Mouse (Mus musculus) embryonic facial prominence, embryonic 11.5 days (tissue): ENCODE data around the gene Rsph6a. TPM values are rescaled to one million over a fixed set of nuclear protein-coding genes. Genes with fewer than 3 reads are reported as not detected.
A peak's percentile ranks its signal among the peaks of the same experiment; 100 is the strongest.

Experiments used
- ATAC-seq: fragments of 200-750 bp; cut with Nextera tagmentation; replicated peaks from 2 replicates; pipeline ENCODE4 v1.8.0; 2017; ENCODE audit warnings: low read depth; ENCODE audit not compliant: insufficient number of reproducible peaks, low FRiP score, low TSS enrichment
- DNase-seq: peaks from one replicate; pipeline ENCODE4 v3.0.0-alpha.2; 2015; ENCODE audit warnings: low spot score
- H3K27ac ChIP-seq: fragments of 300-500 bp; sonication (generic); replicated peaks from 2 replicates; pipeline ENCODE4 v1.5.1; 2014; ENCODE audit warnings: mild to moderate bottlenecking, low read depth, low read length, control low read depth
- H3K27me3 ChIP-seq: fragments of 300-500 bp; sonication (generic); 2 replicates; pipeline ENCODE4 v1.6.1; 2014; ENCODE audit warnings: mild to moderate bottlenecking, low read length, moderate library complexity, mixed read lengths; ENCODE audit not compliant: control insufficient read depth, insufficient read depth
- H3K36me3 ChIP-seq: fragments of 300-500 bp; sonication (generic); replicated peaks from 2 replicates; pipeline ENCODE4 v1.6.1; 2014; ENCODE audit warnings: low read depth, mild to moderate bottlenecking, low read length, moderate library complexity, mixed read lengths; ENCODE audit not compliant: control insufficient read depth, insufficient read depth
- H3K4me1 ChIP-seq: fragments of 300-500 bp; sonication (generic); 2 replicates; pipeline ENCODE4 v1.6.1; 2014; ENCODE audit warnings: low read length, mixed read lengths; ENCODE audit not compliant: control insufficient read depth, insufficient read depth
- H3K4me2 ChIP-seq: fragments of 300-500 bp; sonication (generic); 2 replicates; pipeline ENCODE4 v1.6.1; 2014; ENCODE audit warnings: low read depth, mild to moderate bottlenecking, control low read depth, low read length, moderate library complexity
- H3K4me3 ChIP-seq: fragments of 300-500 bp; sonication (generic); 2 replicates; pipeline ENCODE4 v1.5.1; 2014; ENCODE audit warnings: low read depth, low read length, control low read depth
- H3K9ac ChIP-seq: fragments of 300-500 bp; sonication (generic); replicated peaks from 2 replicates; pipeline ENCODE4 v1.6.1; 2014; ENCODE audit warnings: mild to moderate bottlenecking, control low read depth, low read length
- H3K9me3 ChIP-seq: fragments of 300-500 bp; sonication (generic); replicated peaks from 2 replicates; pipeline ENCODE4 v1.6.1; 2016; ENCODE audit warnings: mild to moderate bottlenecking, low read length, inconsistent platforms, mixed read lengths; ENCODE audit not compliant: control insufficient read depth
- WGBS: fragments of 180-500 bp; shearing (Covaris S2); extraction: QIAGEN DNeasy Blood & Tissue Kit; methylation state at CpG from one replicate; pipeline ENCODE4 v1.1.7; 2014; 5-methylcytosine and 5-hydroxymethylcytosine counted together
- polyA plus RNA-seq: library from polyadenylated mRNA; unstranded; fragments of >200 nt; fragmentation: Nextera tagmentation; extraction: Ambion mirVana; gene quantifications from 2 replicates; pipeline ENCODE4 v1.2.1, GENCODE M21; 2014

Rsph6a gene
- polyA plus RNA-seq, 1 experiment from 2014 or later = not detected

- H3K9me3 ChIP-seq = no peaks in the 10 kb centered on the region
- H3K9ac ChIP-seq = no peak overlapping the region
- ATAC-seq = no peak
- no peaks in the 10 kb centered on the region for H3K27me3 ChIP-seq
- H3K36me3 ChIP-seq = no peaks in the 10 kb centered on the region
- 64% methylated on average over 15 of the region's 15 CpGs for WGBS
- no peak overlapping the region for H3K4me3 ChIP-seq
- no peak overlapping the region for H3K4me2 ChIP-seq
- DNase-seq = no peak
- H3K27ac ChIP-seq = no peak overlapping the region
- peaks cover 3% of the 10 kb centered on the region; the same call in 1 of the 2 replicates for H3K4me1 ChIP-seq
These were observed 40.0 kb upstream of the Rsph6a start for GRCm38 (mm10) chr7:19014452-19014851.

GRCm38 (mm10) chr7:19016042-19016441 is 38.4 kb upstream of the Rsph6a start:
- 82% methylated on average over 4 of the region's 4 CpGs for WGBS
- Histone ChIP-seq H3K4me2 (no peak overlapping the region), H3K9me3 (no peaks in the 10 kb centered on the region), H3K9ac (no peak overlapping the region), H3K27ac (no peak overlapping the region), H3K27me3 (peaks cover 4% of the 10 kb centered on the region; the same call in 1 of the 2 replicates), H3K4me1 (peaks cover 3% of the 10 kb centered on the region; the same call in 1 of the 2 replicates), H3K4me3 (no peak overlapping the region), H3K36me3 (no peaks in the 10 kb centered on the region)
- DNase-seq (no peak), ATAC-seq (no peak)

- Histone ChIP-seq H3K9me3 (no peaks in the 10 kb centered on the region), H3K4me1 (no peaks in the 10 kb centered on the region), H3K4me2 (no peak overlapping the region), H3K9ac (no peak overlapping the region), H3K4me3 (no peak overlapping the region), H3K27ac (no peak overlapping the region), H3K36me3 (no peaks in the 10 kb centered on the region), H3K27me3 (peaks cover 19% of the 10 kb centered on the region)
- WGBS = 86% methylated on average over 7 of the region's 7 CpGs
- ATAC-seq = no peak
- DNase-seq = no peak
These were observed 36.6 kb upstream of the Rsph6a start for GRCm38 (mm10) chr7:19017909-19018308.

GRCm38 (mm10) chr7:19021048-19021447 is 33.4 kb upstream of the Rsph6a start:
- H3K4me1 ChIP-seq = no peaks in the 10 kb centered on the region; the same call in 1 of the 2 replicates
- peaks cover 29% of the 10 kb centered on the region for H3K27me3 ChIP-seq
- H3K9me3 ChIP-seq = no peaks in the 10 kb centered on the region
- H3K4me2 ChIP-seq = no peak overlapping the region
- H3K4me3 ChIP-seq = no peak overlapping the region
- DNase-seq = no peak
- no peak overlapping the region for H3K27ac ChIP-seq
- ATAC-seq = no peak
- H3K9ac ChIP-seq = no peak overlapping the region
- 20% methylated on average over 8 of the region's 8 CpGs for WGBS
- no peaks in the 10 kb centered on the region for H3K36me3 ChIP-seq

GRCm38 (mm10) chr7:19022189-19022958 is 32.1 kb upstream of the Rsph6a start:
- H3K27me3 ChIP-seq = peaks cover 29% of the 10 kb centered on the region
- no peaks in the 10 kb centered on the region; the same call in 1 of the 2 replicates for H3K4me1 ChIP-seq
- H3K9ac ChIP-seq = no peak overlapping the region
- H3K36me3 ChIP-seq = no peaks in the 10 kb centered on the region
- H3K27ac ChIP-seq = no peak overlapping the region
- no peaks in the 10 kb centered on the region for H3K9me3 ChIP-seq
- no peak for ATAC-seq
- 58% methylated on average over 18 of the region's 18 CpGs for WGBS
- DNase-seq = no peak
- no peak overlapping the region for H3K4me3 ChIP-seq
- no peak overlapping the region for H3K4me2 ChIP-seq

GRCm38 (mm10) chr7:19023357-19023814 is 31.1 kb upstream of the Rsph6a start, which contains the start of gene Foxa3:
Gene Foxa3 (minus strand): TSS chr7:19023538.
- H3K9ac ChIP-seq = peak within 1 kb of the TSS; percentile 93
- peak within 1 kb of the TSS; percentile 41; the same call in 1 of the 2 replicates for H3K27ac ChIP-seq
- no peaks in the 10 kb centered on the region for H3K36me3 ChIP-seq
- H3K9me3 ChIP-seq = no peaks in the 10 kb centered on the region
- H3K4me3 ChIP-seq = peak within 1 kb of the TSS; percentile 92
- peaks cover 29% of the 10 kb centered on the region for H3K27me3 ChIP-seq
- ATAC-seq (peak; percentile 22), DNase-seq (no peak)
- H3K4me2 ChIP-seq = 0 out of 2 replicates have a peak within 1 kb of the TSS, but pooled peaks have one; percentile 13
- 4% methylated on average over 29 of the region's 30 CpGs for WGBS
- H3K4me1 ChIP-seq = no peaks in the 10 kb centered on the region; the same call in 1 of the 2 replicates

GRCm38 (mm10) chr7:19024096-19024506 is 30.4 kb upstream of the Rsph6a start, which contains the start of gene Sympk:
Gene Sympk (plus strand): TSS chr7:19024377.
- ATAC-seq (peak; percentile 92), DNase-seq (peak; percentile 98)
- no peaks in the 10 kb centered on the region; the same call in 1 of the 2 replicates for H3K4me1 ChIP-seq
- peaks cover 4% of the 10 kb centered on the region for H3K36me3 ChIP-seq
- under 1% methylated on average over 36 of the region's 50 CpGs for WGBS
- peak within 1 kb of the TSS; percentile 82 for H3K4me2 ChIP-seq
- peak within 1 kb of the TSS; percentile 92 for H3K4me3 ChIP-seq
- H3K27me3 ChIP-seq = peaks cover 29% of the 10 kb centered on the region
- peak within 1 kb of the TSS; percentile 93 for H3K9ac ChIP-seq
- H3K27ac ChIP-seq = peak within 1 kb of the TSS; percentile 41; the same call in 1 of the 2 replicates
- no peaks in the 10 kb centered on the region for H3K9me3 ChIP-seq
